Mouse (Mus musculus) heart, embryonic 11.5 days (tissue): Measurements from ENCODE around the gene Dab1. TPM values are rescaled to one million over a fixed set of nuclear protein-coding genes. Genes with fewer than 3 reads are reported as not detected.

Source experiments
- ATAC-seq: fragments of 200-750 bp; cut with Nextera tagmentation; replicated peaks from 2 replicates; pipeline ENCODE4 v1.8.0; 2017; ENCODE audit warnings: moderate library complexity; ENCODE audit not compliant: insufficient number of reproducible peaks, low FRiP score, low TSS enrichment
- H3K27ac ChIP-seq: fragments of 300-500 bp; sonication (generic); 2 replicates; pipeline ENCODE4 v1.5.1; 2014; ENCODE audit warnings: mild to moderate bottlenecking, low read depth, low read length
- H3K27me3 ChIP-seq: fragments of 300-500 bp; sonication (generic); 2 replicates; pipeline ENCODE4 v1.6.1; 2014; ENCODE audit warnings: mild to moderate bottlenecking, low read length, mixed read lengths; ENCODE audit not compliant: control insufficient read depth, insufficient read depth
- H3K36me3 ChIP-seq: fragments of 300-500 bp; sonication (generic); 2 replicates; pipeline ENCODE4 v1.6.1; 2014; ENCODE audit warnings: mild to moderate bottlenecking, low read length, moderate library complexity, mixed read lengths; ENCODE audit not compliant: control insufficient read depth, insufficient read depth
- H3K4me1 ChIP-seq: fragments of 300-500 bp; sonication (generic); 2 replicates; pipeline ENCODE4 v1.6.1; 2014; ENCODE audit warnings: low read length; ENCODE audit not compliant: control insufficient read depth, insufficient read depth
- H3K4me2 ChIP-seq: fragments of 300-500 bp; sonication (generic); 2 replicates; pipeline ENCODE4 v1.6.1; 2014; ENCODE audit warnings: mild to moderate bottlenecking, moderate library complexity
- H3K4me3 ChIP-seq: fragments of 300-500 bp; sonication (generic); 2 replicates; pipeline ENCODE4 v1.5.1; 2014; ENCODE audit warnings: low read depth, low read length
- H3K9ac ChIP-seq: fragments of 300-500 bp; sonication (generic); 2 replicates; pipeline ENCODE4 v1.6.1; 2014; ENCODE audit warnings: mild to moderate bottlenecking, low read depth, low read length, moderate library complexity
- H3K9me3 ChIP-seq: fragments of 300-500 bp; sonication (generic); replicated peaks from 2 replicates; pipeline ENCODE4 v1.6.1; 2016; ENCODE audit warnings: low read length; ENCODE audit not compliant: control insufficient read depth
- WGBS: fragments of 180-500 bp; shearing (Covaris S2); extraction: QIAGEN DNeasy Blood & Tissue Kit; methylation state at CpG from one replicate; pipeline ENCODE4 v1.1.7; 2014; ENCODE audit not compliant: insufficient replicate concordance; 5-methylcytosine and 5-hydroxymethylcytosine counted together
- polyA plus RNA-seq: library from polyadenylated mRNA; unstranded; fragments of >200 nt; fragmentation: Nextera tagmentation; extraction: Ambion mirVana; gene quantifications from 2 replicates; pipeline ENCODE4 v1.2.1, GENCODE M21; 2014

Dab1 gene
- polyA plus RNA-seq, 1 experiment from 2014 or later: 1.9 TPM

DNA sequence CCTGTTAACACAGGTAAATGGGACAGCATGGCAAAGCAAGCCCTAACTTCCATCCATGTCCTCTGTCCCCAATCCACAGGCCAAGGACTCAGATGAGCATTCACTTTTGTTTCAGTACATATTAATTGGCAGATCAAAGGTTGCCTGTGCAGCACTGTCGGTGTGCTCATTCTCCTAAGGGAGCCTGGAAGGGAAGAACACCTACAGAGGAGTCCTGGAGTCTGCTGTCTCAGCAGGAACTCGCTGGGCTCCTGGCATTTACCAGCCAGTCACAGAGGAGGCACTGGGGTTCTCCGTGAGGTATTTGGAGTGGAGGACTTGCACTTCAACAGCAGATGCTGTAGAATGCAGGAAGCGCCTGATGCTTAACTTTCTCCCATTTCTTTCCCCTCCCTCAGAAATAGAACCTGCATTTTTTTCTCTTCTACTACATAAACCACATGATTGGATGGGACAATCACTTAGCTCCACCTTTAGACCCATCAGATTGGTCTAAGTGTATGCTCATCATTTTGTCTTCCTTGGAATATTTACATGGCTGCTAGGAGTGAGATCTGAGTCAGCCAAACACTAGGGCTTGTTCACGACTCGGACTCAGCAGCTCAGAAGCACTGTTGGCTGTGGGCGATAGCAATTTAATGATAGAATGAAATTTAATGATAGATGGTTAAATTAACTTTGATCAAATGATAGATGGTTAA lies 837.2 kb downstream of the Dab1 start:
- no peak overlapping the region for H3K4me2 ChIP-seq
- no peak for ATAC-seq
- no peak overlapping the region for H3K4me3 ChIP-seq
- H3K36me3 ChIP-seq: no peaks in the 10 kb centered on the region
- no peak overlapping the region for H3K27ac ChIP-seq
- no peaks in the 10 kb centered on the region for H3K27me3 ChIP-seq
- WGBS: 76% methylated on average over 7 of the region's 7 CpGs
- H3K9ac ChIP-seq: no peak overlapping the region
- no peaks in the 10 kb centered on the region for H3K4me1 ChIP-seq
- no peaks in the 10 kb centered on the region for H3K9me3 ChIP-seq

DNA sequence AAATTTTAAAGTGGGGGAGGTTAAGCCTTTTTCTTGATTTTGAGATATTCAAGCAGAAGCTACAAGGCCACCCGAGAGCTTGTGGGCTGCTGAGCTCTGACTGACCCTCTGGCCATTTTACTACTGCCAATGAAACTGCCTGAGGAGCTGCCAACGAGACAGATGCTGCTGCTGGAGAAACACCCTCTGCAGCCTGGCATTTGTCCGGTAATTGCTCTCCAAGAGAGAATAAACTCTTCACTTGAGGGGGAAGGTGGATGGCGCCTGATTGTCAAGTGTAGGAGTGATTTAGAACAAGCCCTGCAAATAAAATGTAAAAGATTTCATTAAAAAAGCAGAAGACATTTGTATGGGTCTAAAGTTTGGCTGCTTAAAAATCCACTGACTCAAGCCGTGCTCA lies 839.6 kb downstream of the Dab1 start:
- WGBS: 79% methylated on average over 5 of the region's 5 CpGs
- H3K9ac ChIP-seq: no peak overlapping the region
- no peak overlapping the region for H3K4me3 ChIP-seq
- no peaks in the 10 kb centered on the region for H3K9me3 ChIP-seq
- no peak overlapping the region for H3K4me2 ChIP-seq
- H3K27ac ChIP-seq: no peak overlapping the region
- H3K27me3 ChIP-seq: no peaks in the 10 kb centered on the region
- no peak for ATAC-seq
- H3K36me3 ChIP-seq: no peaks in the 10 kb centered on the region
- no peaks in the 10 kb centered on the region for H3K4me1 ChIP-seq

DNA sequence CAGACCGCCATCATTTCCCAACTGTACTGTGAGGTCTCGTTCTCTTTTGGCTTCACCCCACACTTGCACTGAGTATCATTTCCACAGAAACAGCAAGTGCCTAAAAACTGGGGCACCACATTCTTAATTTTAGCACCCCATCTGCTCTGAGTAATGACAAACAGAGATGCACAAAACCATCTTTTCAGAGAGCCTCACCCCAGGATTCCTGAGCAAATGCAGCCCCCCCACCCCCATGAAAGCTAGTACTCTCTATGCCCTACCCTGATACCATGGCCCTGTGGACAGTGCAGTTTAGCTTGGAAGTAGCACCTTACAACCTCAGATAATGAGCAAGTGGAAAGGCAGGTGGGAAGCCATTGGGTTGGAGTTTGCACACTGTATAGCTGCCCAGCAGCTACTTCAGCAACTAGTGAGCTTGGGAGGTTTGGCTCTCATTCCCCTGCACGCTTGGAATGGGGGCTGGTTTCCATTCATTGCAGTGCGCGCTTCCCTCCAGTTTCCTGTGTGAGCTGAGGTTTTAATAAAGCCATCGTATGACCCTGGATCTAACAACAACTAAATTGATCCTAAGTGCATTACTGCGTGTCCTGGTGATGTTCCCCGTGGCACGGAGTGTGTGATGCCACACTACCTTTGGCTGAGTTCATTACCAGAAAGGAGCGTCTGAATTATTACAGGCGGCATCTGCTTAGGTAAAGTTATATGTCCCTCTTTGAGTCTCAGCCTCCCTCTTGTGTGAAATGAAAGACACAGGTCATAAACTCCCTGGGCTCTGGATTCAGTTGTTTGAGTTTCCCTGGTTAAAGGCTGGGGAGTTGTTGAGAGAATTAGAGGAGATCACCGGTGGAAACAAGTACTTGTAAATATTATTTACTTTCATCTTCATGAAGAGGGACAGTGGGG lies 842.2 kb downstream of the Dab1 start:
- Histone ChIP-seq H3K4me3 (no peak overlapping the region), H3K27ac (no peak overlapping the region), H3K4me2 (no peak overlapping the region), H3K4me1 (no peaks in the 10 kb centered on the region), H3K9me3 (no peaks in the 10 kb centered on the region), H3K36me3 (no peaks in the 10 kb centered on the region), H3K9ac (no peak overlapping the region), H3K27me3 (no peaks in the 10 kb centered on the region)
- no peak for ATAC-seq
- WGBS: 88% methylated on average over 12 of the region's 12 CpGs

DNA sequence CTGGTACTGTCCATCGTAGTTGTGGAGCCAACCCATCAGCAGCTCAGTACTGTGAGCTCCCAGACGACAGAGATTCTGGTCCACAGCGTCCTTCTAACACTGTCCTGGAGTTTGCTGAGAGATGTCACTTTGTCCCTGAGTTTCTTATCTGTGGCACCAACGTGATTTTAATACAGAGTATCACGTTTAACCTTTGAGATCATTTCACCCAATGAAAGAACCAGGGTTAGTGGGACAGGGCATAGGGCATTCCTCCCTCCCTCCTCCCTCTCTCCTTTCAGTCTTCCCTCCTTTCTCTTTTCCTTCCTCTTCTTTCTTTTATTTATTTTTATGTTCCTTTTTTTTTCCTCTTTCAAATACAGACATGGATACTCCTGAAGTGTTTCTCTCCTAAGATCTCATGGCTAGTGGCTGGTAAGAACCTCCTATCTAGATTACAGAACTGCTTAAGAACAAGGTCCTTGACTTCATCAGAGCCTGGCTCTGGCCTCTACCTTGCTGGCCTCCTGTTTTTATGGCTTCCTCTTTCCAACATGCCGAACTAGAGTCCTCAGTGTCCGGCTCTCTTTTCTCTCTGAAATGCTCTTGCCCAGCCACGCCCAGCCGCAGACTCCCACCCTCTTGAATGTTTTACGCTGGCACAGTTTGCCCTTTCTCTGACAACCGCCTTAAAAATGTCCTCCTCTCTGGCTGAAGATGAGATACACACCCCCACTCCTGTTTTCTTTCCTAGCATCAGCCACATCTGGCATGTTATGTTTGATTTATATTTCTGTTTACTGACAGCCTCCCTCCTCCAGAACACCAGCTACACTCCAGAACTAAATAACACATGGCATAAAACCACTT lies 844.0 kb downstream of the Dab1 start:
- Histone ChIP-seq H3K9ac (no peak overlapping the region), H3K4me1 (no peaks in the 10 kb centered on the region), H3K4me2 (no peak overlapping the region), H3K36me3 (no peaks in the 10 kb centered on the region), H3K4me3 (no peak overlapping the region), H3K27me3 (no peaks in the 10 kb centered on the region), H3K9me3 (no peaks in the 10 kb centered on the region), H3K27ac (no peak overlapping the region)
- ATAC-seq: no peak
- 70% methylated on average over 11 of the region's 11 CpGs for WGBS

DNA sequence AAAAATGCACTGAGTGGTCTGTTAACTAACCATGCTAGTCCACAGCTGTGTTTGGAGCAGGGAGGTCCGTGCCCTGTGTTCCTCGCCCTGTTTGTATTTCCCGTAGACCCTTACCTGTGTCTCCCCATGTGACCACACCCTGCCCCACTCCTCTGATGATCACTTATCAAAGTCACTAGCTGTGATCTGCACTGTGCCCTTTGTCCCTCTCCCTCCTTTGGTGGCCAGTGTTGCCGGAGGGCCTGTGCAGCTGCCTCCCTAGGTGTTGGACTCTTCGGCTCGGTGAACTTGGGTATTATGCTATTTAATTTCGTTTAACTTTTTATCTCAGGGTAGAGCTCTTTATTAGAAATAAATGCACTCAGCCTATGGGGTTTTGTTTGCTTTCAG lies 844.6 kb downstream of the Dab1 start:
- no peaks in the 10 kb centered on the region for H3K4me1 ChIP-seq
- H3K9me3 ChIP-seq: no peaks in the 10 kb centered on the region
- no peak overlapping the region for H3K27ac ChIP-seq
- no peak overlapping the region for H3K9ac ChIP-seq
- H3K27me3 ChIP-seq: no peaks in the 10 kb centered on the region
- H3K36me3 ChIP-seq: no peaks in the 10 kb centered on the region
- no peak overlapping the region for H3K4me2 ChIP-seq
- WGBS: 70% methylated on average over 7 of the region's 7 CpGs
- no peak for ATAC-seq
- no peak overlapping the region for H3K4me3 ChIP-seq

DNA sequence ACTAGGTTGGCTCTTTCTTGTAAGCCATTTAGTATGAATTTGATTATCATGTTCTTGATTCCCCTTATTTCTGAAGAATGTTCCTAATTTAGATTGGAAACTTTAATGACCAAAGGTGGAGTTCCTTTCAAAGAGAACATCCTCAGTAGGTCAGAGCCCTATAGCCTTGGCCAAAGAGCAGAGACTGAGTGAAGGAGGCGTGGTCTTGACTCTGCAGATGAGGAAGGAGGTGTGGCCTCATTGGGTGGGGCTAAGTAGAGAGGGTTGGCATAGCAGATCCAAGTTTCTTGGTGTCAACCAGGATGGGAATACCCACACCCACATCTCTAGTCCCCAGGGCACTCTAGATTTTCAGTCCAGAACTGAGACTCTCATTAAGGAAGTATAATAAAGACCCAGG lies 846.4 kb downstream of the Dab1 start:
- Histone ChIP-seq H3K4me1 (no peaks in the 10 kb centered on the region), H3K9me3 (no peaks in the 10 kb centered on the region), H3K9ac (no peak overlapping the region), H3K36me3 (no peaks in the 10 kb centered on the region), H3K4me3 (no peak overlapping the region), H3K27me3 (no peaks in the 10 kb centered on the region), H3K4me2 (no peak overlapping the region), H3K27ac (no peak overlapping the region)
- no peak for ATAC-seq
- WGBS: 79% methylated on average over 1 of the region's 1 CpGs

DNA sequence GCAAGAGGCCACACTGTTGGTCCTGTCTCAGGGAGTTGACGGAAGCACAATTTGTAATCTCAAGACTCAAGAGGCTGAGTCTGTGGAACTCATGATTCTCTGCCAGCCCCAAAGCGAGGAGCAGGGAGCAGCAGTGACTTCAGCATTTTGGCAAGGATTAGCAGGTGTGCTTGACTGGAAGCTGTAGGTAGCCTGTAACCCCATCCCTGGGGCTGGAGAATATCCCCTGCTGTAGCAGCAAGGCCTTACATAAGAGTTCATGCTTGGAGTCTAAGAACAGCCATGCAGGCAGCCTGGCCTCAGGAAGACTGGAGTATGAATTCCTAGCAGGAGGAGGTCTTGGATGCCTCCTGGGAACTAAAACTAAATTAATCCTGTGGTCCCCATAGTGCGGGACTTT lies 849.5 kb downstream of the Dab1 start:
- no peak overlapping the region for H3K4me3 ChIP-seq

DNA sequence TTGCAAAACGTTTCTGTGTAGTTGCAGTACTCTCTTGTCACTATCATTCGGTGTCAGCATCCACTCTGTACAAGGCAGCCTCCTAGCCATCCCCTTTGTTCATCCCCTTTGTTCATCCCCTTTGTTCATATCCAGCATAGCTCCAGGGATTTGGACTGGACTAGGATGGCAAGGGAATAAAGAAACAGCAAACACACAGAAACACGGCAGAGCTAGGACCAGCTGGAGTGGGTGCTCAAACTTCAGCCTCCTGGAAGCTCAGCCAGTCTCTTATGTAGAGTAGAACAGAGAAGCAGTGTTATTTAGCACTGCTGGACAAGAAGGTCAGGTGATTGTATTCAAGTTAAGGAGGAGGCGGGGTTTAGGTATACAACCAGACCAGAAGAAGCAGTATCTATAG lies 853.8 kb downstream of the Dab1 start:
- H3K27me3 ChIP-seq: no peaks in the 10 kb centered on the region
- WGBS: 82% methylated on average over 4 of the region's 4 CpGs
- H3K36me3 ChIP-seq: no peaks in the 10 kb centered on the region
- no peak for ATAC-seq
- no peak overlapping the region for H3K27ac ChIP-seq
- H3K4me3 ChIP-seq: no peak overlapping the region
- no peaks in the 10 kb centered on the region for H3K9me3 ChIP-seq
- no peak overlapping the region for H3K9ac ChIP-seq
- no peak overlapping the region for H3K4me2 ChIP-seq
- no peaks in the 10 kb centered on the region for H3K4me1 ChIP-seq

More for the DNA sequence above, 849.5 kb downstream of the Dab1 start:
- 75% methylated on average over 3 of the region's 3 CpGs for WGBS
- H3K4me2 ChIP-seq: no peak overlapping the region
- H3K9ac ChIP-seq: no peak overlapping the region
- H3K27me3 ChIP-seq: no peaks in the 10 kb centered on the region
- H3K9me3 ChIP-seq: no peaks in the 10 kb centered on the region
- ATAC-seq: no peak
- H3K27ac ChIP-seq: no peak overlapping the region
- H3K4me1 ChIP-seq: no peaks in the 10 kb centered on the region
- no peaks in the 10 kb centered on the region for H3K36me3 ChIP-seq
